Mouse (Mus musculus): ENCODE data around the gene Gpr19. TPM values are rescaled to one million over a fixed set of nuclear protein-coding genes. Genes with fewer than 3 reads are reported as not detected.
A peak's percentile ranks its signal among the peaks of the same experiment; 100 is the strongest.

Gene Gpr19
- polyA plus RNA-seq, 1 experiment from 2014 or later, result 12.3 TPM

DNA sequence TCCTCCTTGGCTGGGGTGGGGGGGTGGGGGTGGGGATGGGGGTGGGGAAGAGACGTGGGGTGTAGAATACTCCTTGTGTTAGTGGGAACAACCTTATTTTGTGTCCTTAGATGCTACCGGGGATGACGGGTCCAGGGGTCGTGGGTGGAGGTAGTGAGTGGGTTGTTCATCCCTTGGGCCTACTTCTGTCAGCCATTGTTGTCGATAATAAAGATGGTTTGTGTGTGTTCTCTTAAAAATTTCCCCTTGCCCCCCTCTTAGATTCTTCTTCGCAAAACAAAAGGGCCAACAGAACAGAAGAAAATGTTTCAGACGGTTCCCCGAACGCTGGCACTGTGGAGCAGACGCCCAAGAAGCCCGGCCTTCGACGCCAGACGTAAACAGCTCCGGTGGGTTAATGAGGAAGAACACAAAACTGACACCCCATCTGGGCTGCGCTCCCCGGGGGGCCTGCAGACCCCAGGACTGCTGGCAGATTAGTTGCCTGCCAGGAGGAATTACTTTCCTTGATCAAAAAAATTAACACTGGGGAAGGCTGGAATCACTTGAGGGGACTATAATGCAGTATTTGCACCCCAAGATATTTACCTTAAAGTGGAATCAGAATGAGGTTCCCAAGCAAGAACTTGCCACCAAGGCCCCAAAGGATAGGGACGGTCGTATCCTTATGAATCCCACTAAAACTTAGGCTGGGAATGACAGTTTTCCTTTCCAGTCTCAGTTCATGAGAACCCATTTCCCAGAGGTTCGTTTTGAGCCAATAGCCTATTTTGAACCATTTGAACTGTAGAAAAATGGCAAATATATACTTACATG lies 23.5 kb upstream of the Gpr19 start:
- Histone ChIP-seq H3K27me3 (no peaks in the 10 kb centered on the region), H3K36me3 (peaks cover 6% of the 10 kb centered on the region; the same call in 1 of the 2 replicates), H3K9ac (peak overlapping the region; percentile 86), H3K27ac (no peak overlapping the region), H3K4me3 (replicated peaks) (peak overlapping the region; percentile 78), H3K4me1 (peaks cover 55% of the 10 kb centered on the region), H3K9me3 (replicated peaks) (no peaks in the 10 kb centered on the region), H3K4me2 (peak overlapping the region; percentile 87)
- no peak for ATAC-seq (replicated peaks; ENCODE audit: low FRiP score)
- WGBS, result 9% methylated on average over 20 of the region's 20 CpGs

DNA sequence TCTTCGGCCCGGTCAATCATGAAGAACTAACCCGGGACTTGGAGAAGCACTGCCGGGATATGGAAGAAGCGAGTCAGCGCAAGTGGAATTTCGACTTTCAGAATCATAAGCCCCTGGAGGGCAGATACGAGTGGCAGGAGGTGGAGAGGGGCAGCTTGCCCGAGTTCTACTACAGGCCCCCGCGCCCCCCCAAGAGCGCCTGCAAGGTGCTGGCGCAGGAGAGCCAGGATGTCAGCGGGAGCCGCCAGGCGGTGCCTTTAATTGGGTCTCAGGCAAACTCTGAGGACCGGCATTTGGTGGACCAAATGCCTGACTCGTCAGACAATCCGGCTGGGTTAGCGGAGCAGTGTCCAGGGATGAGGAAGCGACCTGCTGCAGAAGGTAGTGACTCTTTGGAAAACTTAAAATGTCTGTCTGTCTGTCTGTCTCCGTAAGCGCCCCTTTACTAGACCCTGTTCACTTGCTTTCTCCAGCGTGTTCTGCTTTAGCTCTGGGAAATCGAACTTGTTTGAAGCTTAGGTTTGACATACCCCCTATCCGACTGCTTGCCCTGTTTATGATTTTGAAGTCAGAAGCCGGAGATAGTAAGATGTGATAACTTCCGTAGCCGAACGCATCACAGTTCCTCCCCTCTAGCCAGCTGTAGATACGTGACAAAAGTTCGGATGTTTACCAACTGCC lies 22.8 kb upstream of the Gpr19 start:
- Histone ChIP-seq H3K27ac (peak overlapping the region; percentile 98), H3K9ac (peak overlapping the region; percentile 86), H3K36me3 (peaks cover 6% of the 10 kb centered on the region; the same call in 1 of the 2 replicates), H3K27me3 (no peaks in the 10 kb centered on the region), H3K4me2 (peak overlapping the region; percentile 87), H3K9me3 (replicated peaks) (no peaks in the 10 kb centered on the region), H3K4me3 (replicated peaks) (peak overlapping the region; percentile 78), H3K4me1 (peaks cover 54% of the 10 kb centered on the region)
- ATAC-seq (replicated peaks; ENCODE audit: low FRiP score), result no peak
- WGBS, result under 1% methylated on average over 32 of the region's 32 CpGs

DNA sequence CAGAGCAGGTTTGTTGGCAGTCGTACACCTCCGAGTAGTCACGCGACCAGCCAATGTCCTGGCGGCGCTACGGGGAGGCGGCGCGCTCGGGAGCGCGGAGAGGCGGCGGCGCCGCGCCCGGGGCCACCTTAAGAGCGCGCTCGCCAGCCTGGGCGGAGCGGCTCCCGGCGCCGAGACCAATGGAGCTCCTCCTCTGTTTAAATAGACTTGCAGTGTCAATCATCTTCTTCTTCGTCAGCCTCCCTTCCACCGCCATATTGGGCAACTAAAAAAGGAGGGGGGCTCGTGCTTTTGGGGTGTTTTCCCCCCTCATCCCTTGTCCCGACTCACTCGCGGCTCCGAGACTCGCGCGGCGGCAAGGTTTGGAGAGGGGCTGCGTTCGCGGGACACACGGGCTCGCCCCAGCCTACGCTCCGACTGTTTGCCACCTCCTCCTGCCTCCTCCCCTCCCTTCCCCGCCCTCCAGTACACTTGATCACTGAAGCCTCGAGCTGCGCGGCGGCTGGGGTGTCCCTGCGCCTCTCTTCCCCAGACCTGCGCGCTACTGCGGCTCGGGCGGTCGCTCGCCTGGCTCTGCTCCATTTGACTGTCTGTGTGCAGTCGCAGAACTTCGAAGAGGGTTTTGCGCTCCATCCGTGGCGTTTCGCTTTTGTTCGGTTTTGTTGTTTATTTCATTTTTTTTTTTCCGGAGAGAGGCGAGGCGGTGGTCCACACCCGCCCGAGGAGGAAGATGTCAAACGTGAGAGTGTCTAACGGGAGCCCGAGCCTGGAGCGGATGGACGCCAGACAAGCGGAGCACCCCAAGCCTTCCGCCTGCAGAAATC lies 22.0 kb upstream of the Gpr19 start, which contains the start of gene Cdkn1b:
TSS of gene Cdkn1b (plus strand) at position 212 of the 824 bp plus-strand sequence.
- no peaks in the 10 kb centered on the region for H3K9me3 ChIP-seq (replicated peaks)
- H3K27me3 ChIP-seq, result no peaks in the 10 kb centered on the region
- under 1% methylated on average over 76 of the region's 77 CpGs for WGBS
- peaks cover 51% of the 10 kb centered on the region for H3K4me1 ChIP-seq
- peak within 1 kb of the TSS; percentile 98 for H3K27ac ChIP-seq
- H3K4me2 ChIP-seq, result peak within 1 kb of the TSS; percentile 87
- peak within 1 kb of the TSS; percentile 78 for H3K4me3 ChIP-seq (replicated peaks)
- peak; percentile 96 for ATAC-seq (replicated peaks; ENCODE audit: low FRiP score)
- peaks cover 6% of the 10 kb centered on the region; the same call in 1 of the 2 replicates for H3K36me3 ChIP-seq
- peak within 1 kb of the TSS; percentile 86 for H3K9ac ChIP-seq

DNA sequence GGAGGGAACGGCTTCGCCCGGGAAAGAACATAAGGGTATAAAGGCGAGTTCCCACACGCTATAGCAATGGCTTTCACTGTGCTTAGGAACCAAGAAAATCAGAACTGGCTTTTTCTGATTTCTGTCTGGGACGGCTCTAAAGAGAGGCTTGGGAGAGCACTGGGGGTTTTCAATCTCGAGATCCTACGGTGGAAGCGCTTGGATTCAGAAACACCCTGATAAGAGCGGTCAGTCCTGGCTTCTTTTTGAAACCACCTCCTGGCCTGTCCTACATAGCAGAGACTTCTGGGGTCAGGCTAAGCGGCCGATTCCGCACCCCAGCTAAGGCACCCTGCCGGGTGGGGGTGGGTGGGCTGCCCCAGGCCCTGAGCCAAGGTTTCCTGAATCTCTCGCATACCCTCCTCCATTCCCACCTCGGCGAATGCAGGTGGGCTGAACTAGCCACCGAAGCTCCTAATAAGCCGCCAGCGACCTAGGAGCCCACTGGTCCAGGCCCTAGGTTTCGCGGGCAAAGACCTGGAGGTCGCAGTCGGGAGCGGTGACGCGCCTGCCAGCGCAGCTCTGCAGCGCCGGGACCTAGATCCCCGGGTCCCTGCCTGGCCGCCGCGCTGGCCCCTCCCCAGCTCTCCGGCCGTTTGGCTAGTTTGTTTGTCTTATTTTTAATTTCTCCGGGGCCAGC lies 21.3 kb upstream of the Gpr19 start:
- peak overlapping the region; percentile 98 for H3K27ac ChIP-seq
- H3K4me1 ChIP-seq, result peaks cover 49% of the 10 kb centered on the region
- H3K27me3 ChIP-seq, result no peaks in the 10 kb centered on the region
- peaks cover 6% of the 10 kb centered on the region; the same call in 1 of the 2 replicates for H3K36me3 ChIP-seq
- peak overlapping the region; percentile 87 for H3K4me2 ChIP-seq
- no peaks in the 10 kb centered on the region for H3K9me3 ChIP-seq (replicated peaks)
- peak overlapping the region; percentile 86 for H3K9ac ChIP-seq
- 5% methylated on average over 37 of the region's 37 CpGs for WGBS
- peak overlapping the region; percentile 78 for H3K4me3 ChIP-seq (replicated peaks)
- peak; percentile 12 for ATAC-seq (replicated peaks; ENCODE audit: low FRiP score)

DNA sequence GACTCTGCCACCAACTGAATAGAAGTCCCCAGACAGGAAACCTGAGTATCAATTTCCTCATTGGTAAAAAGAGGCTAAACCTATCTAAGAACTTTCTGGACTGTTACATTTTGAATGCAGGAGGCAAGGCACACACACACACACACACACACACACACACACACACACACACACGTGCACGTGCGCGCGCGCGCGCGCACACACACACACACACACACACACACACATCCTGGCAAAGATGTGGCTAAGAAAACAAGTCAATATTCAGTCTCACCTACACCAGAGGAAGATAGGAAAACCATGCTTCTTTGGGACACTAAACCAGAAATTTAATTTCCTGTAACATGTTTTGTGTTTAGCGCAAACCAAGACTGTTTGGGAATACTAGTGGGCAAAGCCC lies 20.4 kb upstream of the Gpr19 start:
- Histone ChIP-seq H3K9me3 (replicated peaks) (no peaks in the 10 kb centered on the region), H3K27ac (no peak overlapping the region), H3K4me1 (peaks cover 48% of the 10 kb centered on the region), H3K36me3 (peaks cover 5% of the 10 kb centered on the region; the same call in 1 of the 2 replicates), H3K4me2 (no peak overlapping the region), H3K9ac (no peak overlapping the region), H3K27me3 (no peaks in the 10 kb centered on the region), H3K4me3 (replicated peaks) (no peak overlapping the region)
- 87% methylated on average over 10 of the region's 10 CpGs for WGBS
- no peak for ATAC-seq (replicated peaks; ENCODE audit: low FRiP score)

DNA sequence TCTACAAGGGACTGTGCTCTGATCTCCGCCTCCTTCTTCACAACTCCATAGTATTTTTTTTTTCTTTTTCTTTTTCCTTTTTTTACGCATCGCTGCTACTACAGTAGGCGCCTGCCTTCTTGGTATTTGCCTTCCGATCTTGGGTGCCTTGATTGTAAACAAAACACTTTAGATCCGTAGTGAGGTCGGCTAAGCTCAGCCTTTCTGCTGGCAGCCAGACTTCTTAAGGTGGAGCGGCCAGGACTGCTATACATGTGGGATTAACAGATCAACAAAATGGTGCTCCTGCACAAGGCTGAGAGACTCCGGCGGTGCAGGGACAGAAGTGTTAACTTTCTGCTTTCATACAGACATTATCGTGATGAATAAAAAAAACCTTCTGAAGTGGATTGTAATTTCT lies 18.7 kb upstream of the Gpr19 start:
- WGBS, result 1% methylated on average over 11 of the region's 11 CpGs
- Histone ChIP-seq H3K9ac (peak overlapping the region; percentile 54), H3K27ac (peak overlapping the region; percentile 45), H3K9me3 (replicated peaks) (no peaks in the 10 kb centered on the region), H3K4me1 (peaks cover 34% of the 10 kb centered on the region), H3K4me2 (peak overlapping the region; percentile 89), H3K4me3 (replicated peaks) (peak overlapping the region; percentile 41), H3K36me3 (no peaks in the 10 kb centered on the region), H3K27me3 (no peaks in the 10 kb centered on the region)
- ATAC-seq (replicated peaks; ENCODE audit: low FRiP score), result no peak

DNA sequence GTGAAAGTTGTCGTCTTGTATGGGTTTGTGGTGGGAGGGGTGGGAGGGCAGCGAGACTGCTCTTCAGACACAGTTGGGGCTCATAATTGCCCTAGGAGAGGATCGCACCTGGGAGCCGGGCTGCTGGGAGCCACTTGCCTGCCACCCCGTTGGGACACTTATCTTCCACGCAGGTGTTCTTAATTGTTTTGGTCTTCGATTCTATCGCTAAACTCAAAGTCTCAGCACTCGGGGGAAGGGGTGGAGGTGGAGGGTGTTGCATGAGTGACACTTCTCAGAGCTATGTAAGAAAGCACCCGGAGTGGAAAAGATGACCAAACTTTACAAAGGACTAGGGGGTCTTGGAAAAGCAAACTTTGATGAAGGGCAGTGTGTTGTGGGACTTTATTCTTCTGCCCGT lies 18.3 kb upstream of the Gpr19 start:
- Histone ChIP-seq H3K27ac (peak overlapping the region; percentile 45), H3K36me3 (no peaks in the 10 kb centered on the region), H3K4me2 (peak overlapping the region; percentile 89), H3K9ac (peak overlapping the region; percentile 54), H3K4me1 (peaks cover 29% of the 10 kb centered on the region), H3K9me3 (replicated peaks) (no peaks in the 10 kb centered on the region), H3K4me3 (replicated peaks) (peak overlapping the region; percentile 41), H3K27me3 (no peaks in the 10 kb centered on the region)
- under 1% methylated on average over 11 of the region's 11 CpGs for WGBS
- ATAC-seq (replicated peaks; ENCODE audit: low FRiP score), result no peak

DNA sequence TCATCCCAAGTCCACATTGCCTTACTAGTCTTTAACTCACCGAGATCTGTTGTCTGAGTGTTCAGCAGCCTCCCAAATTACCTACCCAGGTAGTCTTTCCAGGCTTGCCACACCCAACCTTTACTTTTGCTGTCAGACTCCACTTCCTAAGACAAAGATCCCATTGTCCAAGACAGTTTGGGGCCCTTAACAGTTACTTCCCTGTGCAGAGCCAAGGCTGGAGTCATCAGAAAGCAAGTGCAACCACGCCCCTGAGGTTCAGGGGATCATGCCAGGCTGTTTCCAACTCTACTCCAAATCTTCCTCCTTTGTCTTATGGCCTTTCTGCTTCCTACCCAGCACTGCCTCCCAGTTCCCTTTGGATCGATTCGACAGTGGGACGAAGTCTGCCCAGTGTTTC lies 16.1 kb upstream of the Gpr19 start:
- H3K27ac ChIP-seq, result no peak overlapping the region
- no peak overlapping the region for H3K4me3 ChIP-seq (replicated peaks)
- no peak for ATAC-seq (replicated peaks; ENCODE audit: low FRiP score)
- H3K4me1 ChIP-seq, result peaks cover 26% of the 10 kb centered on the region
- H3K36me3 ChIP-seq, result no peaks in the 10 kb centered on the region
- H3K9me3 ChIP-seq (replicated peaks), result no peaks in the 10 kb centered on the region
- no peak overlapping the region for H3K4me2 ChIP-seq
- H3K27me3 ChIP-seq, result no peaks in the 10 kb centered on the region
- H3K9ac ChIP-seq, result no peak overlapping the region
- 88% methylated on average over 5 of the region's 5 CpGs for WGBS

DNA sequence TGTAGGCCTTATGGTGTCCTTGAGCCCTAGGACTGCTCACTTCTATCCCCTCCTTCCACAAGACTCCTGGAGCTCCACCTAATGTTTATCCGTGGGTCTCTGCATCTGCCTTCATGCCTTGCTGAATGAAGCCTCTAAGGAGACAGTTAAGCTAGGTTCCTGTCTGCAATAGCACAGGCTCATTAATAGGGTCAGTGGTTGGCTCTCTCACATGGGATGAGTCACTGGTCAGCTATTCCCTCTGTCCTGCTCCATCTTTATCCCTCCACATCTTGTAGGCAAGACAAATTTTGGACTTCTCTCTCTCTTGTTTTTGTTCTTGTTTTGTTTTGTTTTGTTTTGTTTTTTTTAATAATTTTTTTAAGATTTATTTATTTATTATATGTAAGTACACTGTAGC lies 7.4 kb upstream of the Gpr19 start:
- WGBS, result 86% methylated on average over 1 of the region's 1 CpGs
- H3K9me3 ChIP-seq (replicated peaks), result no peaks in the 10 kb centered on the region
- H3K27ac ChIP-seq, result no peak overlapping the region
- H3K4me1 ChIP-seq, result no peaks in the 10 kb centered on the region
- no peak overlapping the region for H3K9ac ChIP-seq
- H3K27me3 ChIP-seq, result no peaks in the 10 kb centered on the region
- H3K36me3 ChIP-seq, result no peaks in the 10 kb centered on the region
- no peak overlapping the region for H3K4me2 ChIP-seq
- ATAC-seq (replicated peaks; ENCODE audit: low FRiP score), result no peak
- H3K4me3 ChIP-seq (replicated peaks), result no peak overlapping the region

DNA sequence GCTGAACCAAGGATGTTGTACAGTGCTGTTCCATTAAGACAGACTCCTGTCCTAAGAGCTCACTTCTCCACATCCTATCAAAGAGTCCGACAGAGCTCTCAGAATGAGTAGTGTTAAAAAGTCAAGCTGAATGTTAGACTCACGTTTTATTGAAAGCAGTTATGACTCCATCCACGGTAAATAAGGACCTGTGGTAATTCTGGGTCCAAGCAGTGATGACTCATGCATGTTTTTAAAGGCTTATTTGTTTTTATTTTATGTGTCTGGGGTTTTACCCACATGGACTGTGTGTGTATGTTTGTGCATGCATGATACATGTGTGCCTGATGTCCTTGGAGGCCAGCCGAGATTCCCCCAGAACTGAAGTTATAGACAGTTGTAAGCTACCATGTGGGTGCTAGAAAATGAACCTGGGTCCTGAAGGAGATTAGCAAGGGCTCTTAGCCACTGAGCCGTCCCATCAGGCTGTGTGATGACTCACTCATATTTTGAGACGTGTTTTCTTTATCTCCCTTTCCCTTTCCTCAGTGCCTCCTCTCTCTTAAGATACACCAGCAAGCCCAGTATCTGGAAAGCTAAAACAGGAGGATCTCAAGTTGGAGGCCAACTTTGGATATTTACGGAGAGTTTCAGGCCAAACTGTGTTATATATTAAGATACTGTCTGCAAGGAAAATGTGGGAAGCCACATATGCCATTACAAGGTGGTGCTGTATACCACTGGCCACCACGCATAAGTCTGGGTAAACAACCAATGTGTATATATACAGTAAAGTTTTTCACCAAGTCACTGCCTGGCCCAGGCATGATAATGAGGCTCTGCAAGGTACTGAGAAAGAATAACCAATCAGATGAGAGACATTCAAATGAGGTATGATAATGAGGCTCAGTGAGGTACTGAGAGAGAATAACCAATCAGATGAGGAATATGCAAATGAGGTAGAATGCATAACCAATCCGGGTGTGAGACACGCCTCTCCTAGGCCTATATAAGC lies 5.8 kb upstream of the Gpr19 start:
- no peak overlapping the region for H3K9ac ChIP-seq
- H3K9me3 ChIP-seq (replicated peaks), result no peaks in the 10 kb centered on the region
- no peak overlapping the region for H3K4me2 ChIP-seq
- H3K36me3 ChIP-seq, result no peaks in the 10 kb centered on the region
- no peak for ATAC-seq (replicated peaks; ENCODE audit: low FRiP score)
- H3K4me3 ChIP-seq (replicated peaks), result no peak overlapping the region
- H3K27me3 ChIP-seq, result no peaks in the 10 kb centered on the region
- WGBS, result 90% methylated on average over 10 of the region's 10 CpGs
- no peak overlapping the region for H3K27ac ChIP-seq
- peaks cover 2% of the 10 kb centered on the region; the same call in 1 of the 2 replicates for H3K4me1 ChIP-seq
